Mouse (Mus musculus) embryonic fibroblast, embryonic 13.5 days (primary cell): Measurements from ENCODE around the gene Ppfia2. TPM values are rescaled to one million over a fixed set of nuclear protein-coding genes. Genes with fewer than 3 reads are reported as not detected.

Experiments
- H3K27ac ChIP-seq: 2 replicates; pipeline ENCODE4 v1.5.1; 2012; ENCODE audit warnings: low read length, control low read depth, inconsistent platforms; ENCODE audit not compliant: insufficient read depth
- H3K4me1 ChIP-seq: 2 replicates; pipeline ENCODE4 v1.6.1; 2011; ENCODE audit warnings: low read length; ENCODE audit not compliant: control insufficient read depth, insufficient read depth
- H3K4me3 ChIP-seq: 2 replicates; pipeline ENCODE4 v1.5.1; 2011; ENCODE audit warnings: mild to moderate bottlenecking, control low read depth, low read length; ENCODE audit not compliant: insufficient read depth
- CTCF ChIP-seq: IDR thresholded peaks from 2 replicates; pipeline ENCODE4 v1.5.1; 2011; ENCODE audit warnings: mild to moderate bottlenecking, control low read depth, low read length, moderate library complexity, borderline replicate concordance; ENCODE audit not compliant: insufficient read depth
- POLR2A ChIP-seq: IDR thresholded peaks from 2 replicates; pipeline ENCODE4 v1.6.1; 2011; ENCODE audit warnings: low read depth, mild to moderate bottlenecking, control low read depth, low read length, moderate library complexity
- polyA plus RNA-seq: library from polyadenylated mRNA; stranded (reverse); fragments of >200 nt; gene quantifications from 2 replicates; pipeline ENCODE4 v1.2.4, GENCODE M21; 2011; ENCODE audit warnings: low read depth; ENCODE audit not compliant: missing spikeins, insufficient read length

The Ppfia2 gene
- polyA plus RNA-seq, 1 experiment = 0.40 TPM

DNA sequence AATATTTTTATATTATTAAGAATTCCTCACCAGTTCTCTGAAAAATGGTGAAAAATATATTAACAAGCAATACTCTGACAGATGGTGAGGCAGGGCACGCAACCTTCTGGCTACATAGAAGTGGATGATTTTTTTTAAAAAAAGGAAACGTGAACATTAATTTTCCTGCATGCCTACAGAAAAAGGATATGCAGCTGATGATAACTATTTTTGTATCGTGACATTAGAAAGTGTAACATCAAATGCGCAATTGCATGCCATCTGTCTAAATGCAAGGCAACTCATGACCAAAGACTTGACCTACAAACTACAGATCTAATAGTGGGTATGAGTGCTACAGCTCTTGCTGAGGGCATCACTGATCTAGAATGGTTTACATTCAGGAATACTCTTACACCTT, 182.1 kb downstream of the Ppfia2 start:
- no peaks in the 10 kb centered on the region for H3K4me1 ChIP-seq
- no peak for TF ChIP-seq CTCF
- H3K4me3 ChIP-seq = no peak overlapping the region
- H3K27ac ChIP-seq = no peak overlapping the region

DNA sequence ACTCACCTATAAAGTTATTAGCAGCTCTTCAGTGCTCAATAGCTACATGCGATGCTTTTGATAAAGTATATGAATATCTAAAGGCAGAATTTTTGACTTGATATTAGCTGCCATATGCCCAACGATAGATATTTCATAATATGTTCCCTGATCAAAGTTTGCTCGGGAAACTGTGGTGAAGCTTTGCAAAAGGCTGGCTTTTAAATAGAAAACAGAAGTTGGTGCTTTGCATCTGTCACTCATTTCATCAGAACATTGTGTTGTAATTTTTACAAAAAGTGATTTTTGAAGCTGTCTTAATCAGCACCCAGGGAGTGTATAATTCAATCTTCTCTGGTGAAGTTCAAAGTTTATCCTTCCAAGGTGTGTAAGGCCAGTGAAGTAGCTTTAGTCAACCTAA, 195.1 kb downstream of the Ppfia2 start:
- no peaks in the 10 kb centered on the region for H3K4me1 ChIP-seq
- no peak for TF ChIP-seq POLR2A
- TF ChIP-seq CTCF = no peak
- no peak overlapping the region for H3K4me3 ChIP-seq
- H3K27ac ChIP-seq = no peak overlapping the region

DNA sequence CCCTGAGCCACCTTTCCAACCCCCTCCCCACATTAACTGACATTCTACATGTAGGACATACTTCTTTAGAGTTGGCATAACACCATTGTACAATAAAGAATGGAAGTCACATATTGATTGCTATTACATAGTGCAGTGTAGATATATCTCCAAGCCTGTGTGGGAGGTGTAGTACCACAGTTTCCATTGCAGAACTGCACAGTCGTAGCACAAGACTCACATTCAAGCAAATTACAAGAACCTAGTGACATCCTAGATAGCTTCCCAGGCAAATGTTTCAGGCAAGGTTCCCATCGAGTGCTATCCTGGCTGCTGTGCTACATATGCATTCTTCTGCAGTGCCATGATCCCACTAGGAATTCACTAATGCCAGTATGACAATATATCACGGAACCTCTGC, 200.0 kb downstream of the Ppfia2 start:
- Histone ChIP-seq H3K4me1 (no peaks in the 10 kb centered on the region), H3K27ac (no peak overlapping the region), H3K4me3 (no peak overlapping the region)
- no peak for TF ChIP-seq POLR2A

DNA sequence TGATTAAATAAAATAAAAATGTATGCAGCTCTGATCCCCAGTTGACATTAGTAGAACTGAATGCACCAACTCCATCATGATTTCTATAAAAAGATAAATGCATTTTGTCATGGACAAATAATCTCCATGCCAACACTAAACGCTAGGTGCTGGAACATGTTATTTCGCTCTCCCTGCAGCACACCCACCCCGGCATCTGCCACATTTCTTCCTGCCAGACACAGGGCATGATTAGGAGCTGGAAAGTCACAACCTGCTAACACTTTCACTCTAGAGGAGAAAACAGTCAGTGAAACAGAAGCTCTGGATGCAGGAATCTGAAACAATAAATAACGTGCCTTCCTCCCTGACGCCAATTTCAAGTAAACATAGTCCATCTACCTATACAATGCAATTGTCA, 211.3 kb downstream of the Ppfia2 start:
- no peak overlapping the region for H3K4me3 ChIP-seq
- no peak for TF ChIP-seq CTCF
- TF ChIP-seq POLR2A = no peak
- no peak overlapping the region for H3K27ac ChIP-seq
- no peaks in the 10 kb centered on the region for H3K4me1 ChIP-seq

DNA sequence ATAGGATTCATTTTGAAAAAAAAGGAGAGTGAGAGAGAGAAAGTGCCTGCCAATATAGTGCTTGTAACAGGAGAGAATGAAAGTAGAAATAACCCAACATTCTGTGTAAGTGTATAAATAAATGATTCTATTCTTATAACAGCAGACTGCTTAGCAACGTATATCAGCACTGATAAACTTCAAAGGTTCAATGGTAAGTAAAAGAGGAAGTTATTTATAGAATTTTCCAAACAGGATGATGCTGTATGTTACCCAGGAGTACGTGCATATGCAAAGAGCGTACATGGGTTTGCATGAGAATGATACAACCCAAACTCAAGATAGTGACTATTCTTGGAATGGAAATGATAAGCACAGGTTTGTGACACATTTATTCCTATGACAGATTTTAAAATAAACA, 215.4 kb downstream of the Ppfia2 start:
- TF ChIP-seq POLR2A (no peak), CTCF (no peak)

DNA sequence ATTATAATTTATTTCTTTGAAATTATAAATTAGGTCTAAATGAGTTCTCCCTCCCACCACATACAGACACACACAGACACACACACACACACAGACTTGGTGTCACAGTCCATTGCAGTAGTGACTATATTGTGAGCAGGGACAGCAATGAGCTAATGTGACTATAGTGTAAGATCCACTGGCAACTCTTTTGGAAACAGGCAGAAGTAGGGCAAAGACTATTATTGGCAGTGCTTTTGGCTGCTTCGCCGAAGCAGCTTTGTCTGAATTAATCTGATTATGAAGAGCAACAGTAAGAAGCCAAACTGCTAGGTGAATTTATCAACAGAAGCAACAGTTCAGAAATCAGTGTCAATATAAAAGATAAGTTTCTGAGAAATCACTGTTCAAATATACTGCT, 249.8 kb downstream of the Ppfia2 start:
- Histone ChIP-seq H3K4me3 (no peak overlapping the region), H3K4me1 (no peaks in the 10 kb centered on the region), H3K27ac (no peak overlapping the region)
- TF ChIP-seq CTCF (no peak), POLR2A (no peak)

More for the DNA sequence above, 215.4 kb downstream of the Ppfia2 start:
- Histone ChIP-seq H3K4me1 (no peaks in the 10 kb centered on the region), H3K4me3 (no peak overlapping the region), H3K27ac (no peak overlapping the region)

DNA sequence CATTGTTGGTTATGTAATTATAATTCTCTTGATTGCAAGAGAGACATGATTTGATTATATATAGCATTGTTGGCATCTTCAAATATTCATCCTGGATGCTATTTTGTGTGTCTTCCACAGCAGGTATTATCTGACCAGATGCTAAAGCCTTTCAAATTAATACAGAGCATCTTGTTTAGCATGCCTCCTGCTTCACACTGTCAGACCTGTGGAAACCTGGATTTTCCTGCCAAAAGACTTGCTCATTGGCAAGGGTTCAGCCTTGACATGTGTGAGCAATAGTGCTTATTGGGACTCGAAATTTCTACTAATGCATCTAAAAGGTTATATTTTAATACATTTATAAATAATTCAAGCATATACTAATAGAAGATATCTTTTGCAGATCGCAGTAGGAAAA, 262.1 kb downstream of the Ppfia2 start:
- no peak overlapping the region for H3K4me3 ChIP-seq
- H3K27ac ChIP-seq = no peak overlapping the region
- TF ChIP-seq POLR2A = no peak
- no peak for TF ChIP-seq CTCF
- no peaks in the 10 kb centered on the region for H3K4me1 ChIP-seq

DNA sequence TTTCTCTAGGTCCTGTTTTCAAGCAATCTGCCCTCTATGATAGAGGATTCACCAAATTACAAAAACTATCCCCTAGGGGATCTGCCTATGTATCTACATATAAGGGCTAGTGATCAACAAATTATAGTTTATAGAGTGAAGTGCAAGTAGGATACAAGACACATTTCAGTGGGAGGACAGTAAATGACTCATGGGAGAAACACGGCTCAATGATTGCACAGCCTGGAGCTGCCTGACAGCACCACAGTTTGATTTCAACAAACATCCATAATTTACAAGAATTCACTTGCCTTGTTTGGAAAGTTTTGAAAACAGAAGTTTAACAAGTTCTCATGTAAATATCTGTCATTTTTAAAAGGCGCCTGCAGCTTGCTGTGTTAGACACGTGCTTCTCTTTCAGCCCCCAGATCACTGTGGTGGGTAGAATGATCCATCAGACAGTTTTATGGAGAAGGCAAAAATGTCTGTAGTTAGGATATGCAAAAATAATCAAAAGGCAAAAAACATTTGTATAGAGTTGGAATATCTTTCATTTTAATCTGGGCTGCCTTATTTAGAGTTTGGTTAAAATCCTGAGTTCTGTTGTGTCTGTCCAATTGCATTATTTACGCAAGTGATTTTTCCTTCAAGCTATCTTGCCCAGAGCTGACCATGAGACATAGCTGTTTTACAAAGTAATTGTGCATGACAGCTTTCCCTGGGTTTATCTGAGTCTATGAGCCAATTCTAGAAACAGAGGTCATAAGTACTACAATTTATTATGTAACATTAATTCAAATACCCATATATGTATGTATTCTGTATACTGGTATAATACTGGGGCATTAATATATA, 266.3 kb downstream of the Ppfia2 start:
- H3K4me1 ChIP-seq = no peaks in the 10 kb centered on the region
- no peak overlapping the region for H3K27ac ChIP-seq
- no peak overlapping the region for H3K4me3 ChIP-seq
- no peak for TF ChIP-seq CTCF
- TF ChIP-seq POLR2A = no peak

DNA sequence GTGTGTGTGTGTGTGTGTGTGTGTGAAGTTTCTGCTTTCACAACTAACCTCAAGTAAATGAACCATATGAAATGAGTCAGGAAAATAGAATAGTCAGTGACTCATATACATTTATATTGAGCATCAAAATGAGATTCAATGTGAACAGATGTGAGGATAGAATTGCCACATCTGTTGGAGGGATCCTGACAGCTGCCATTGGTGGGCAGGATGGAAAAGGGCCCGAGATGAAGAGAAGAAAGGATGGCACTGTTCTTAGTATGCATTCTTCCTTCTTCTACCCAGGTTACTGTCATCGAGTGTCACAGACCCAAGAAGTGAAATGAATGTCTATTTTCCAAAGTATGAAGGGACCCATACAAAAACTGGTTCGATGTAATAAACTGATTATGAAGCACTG, 268.1 kb downstream of the Ppfia2 start:
- Histone ChIP-seq H3K4me3 (no peak overlapping the region), H3K27ac (no peak overlapping the region), H3K4me1 (no peaks in the 10 kb centered on the region)
- TF ChIP-seq CTCF (no peak), POLR2A (no peak)

DNA sequence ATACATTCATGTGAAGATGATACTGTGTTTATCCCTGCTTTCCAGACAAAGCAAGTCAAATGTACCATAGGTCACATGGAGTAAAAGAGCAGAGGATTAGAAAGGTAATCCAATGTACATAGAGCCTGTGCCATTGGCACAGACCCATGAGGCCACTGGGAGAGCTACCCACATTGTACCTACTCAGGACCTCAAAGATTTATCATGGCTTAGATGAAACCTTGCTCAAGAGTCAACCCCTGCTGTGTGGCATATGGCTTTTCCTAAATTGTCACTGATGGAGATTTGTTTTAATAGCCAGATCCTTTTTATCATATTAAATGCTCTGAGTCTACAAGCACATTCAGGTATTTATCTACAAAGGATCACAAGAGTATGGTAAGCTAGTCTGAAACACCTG, 274.8 kb downstream of the Ppfia2 start:
- H3K4me3 ChIP-seq = no peak overlapping the region
- no peak overlapping the region for H3K27ac ChIP-seq
- TF ChIP-seq CTCF = no peak
- no peak for TF ChIP-seq POLR2A
- H3K4me1 ChIP-seq = no peaks in the 10 kb centered on the region
